Mouse (Mus musculus) spleen, postnatal 0 days (tissue): ENCODE results near the gene Vmn2r18. TPM values are rescaled to one million over a fixed set of nuclear protein-coding genes. Genes with fewer than 3 reads are reported as not detected.

Experiments used
- polyA plus RNA-seq: library from polyadenylated mRNA; unstranded; fragments of >200 nt; fragmentation: Nextera tagmentation; extraction: Ambion mirVana; gene quantifications from 2 replicates; pipeline ENCODE4 v1.2.1, GENCODE M21; 2015

Gene Vmn2r18
- polyA plus RNA-seq = 0.05 and 0.07 TPM in 2 replicates

DNA sequence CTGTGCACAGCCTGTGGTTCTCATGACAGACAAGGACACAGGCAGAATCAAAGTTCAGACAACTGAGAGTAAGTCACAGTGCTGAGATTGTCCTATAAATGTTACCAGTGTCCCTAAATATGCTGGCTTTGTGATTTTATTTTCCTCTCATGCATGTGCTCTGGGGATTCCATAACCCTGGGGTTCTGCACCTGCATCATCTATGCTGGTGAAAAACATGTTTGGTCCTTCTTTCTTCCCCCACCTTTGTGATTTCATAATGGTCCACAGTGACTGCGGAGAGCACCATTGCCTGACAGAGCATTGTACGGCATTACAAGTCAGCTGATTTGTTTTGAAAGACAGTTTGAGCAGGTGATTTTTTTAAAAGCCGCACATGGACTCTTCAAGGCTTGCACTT, at the start of gene Vmn2r18:
Gene Vmn2r18, minus strand, starts transcription at position 101 of the 400 bp plus-strand sequence.

DNA sequence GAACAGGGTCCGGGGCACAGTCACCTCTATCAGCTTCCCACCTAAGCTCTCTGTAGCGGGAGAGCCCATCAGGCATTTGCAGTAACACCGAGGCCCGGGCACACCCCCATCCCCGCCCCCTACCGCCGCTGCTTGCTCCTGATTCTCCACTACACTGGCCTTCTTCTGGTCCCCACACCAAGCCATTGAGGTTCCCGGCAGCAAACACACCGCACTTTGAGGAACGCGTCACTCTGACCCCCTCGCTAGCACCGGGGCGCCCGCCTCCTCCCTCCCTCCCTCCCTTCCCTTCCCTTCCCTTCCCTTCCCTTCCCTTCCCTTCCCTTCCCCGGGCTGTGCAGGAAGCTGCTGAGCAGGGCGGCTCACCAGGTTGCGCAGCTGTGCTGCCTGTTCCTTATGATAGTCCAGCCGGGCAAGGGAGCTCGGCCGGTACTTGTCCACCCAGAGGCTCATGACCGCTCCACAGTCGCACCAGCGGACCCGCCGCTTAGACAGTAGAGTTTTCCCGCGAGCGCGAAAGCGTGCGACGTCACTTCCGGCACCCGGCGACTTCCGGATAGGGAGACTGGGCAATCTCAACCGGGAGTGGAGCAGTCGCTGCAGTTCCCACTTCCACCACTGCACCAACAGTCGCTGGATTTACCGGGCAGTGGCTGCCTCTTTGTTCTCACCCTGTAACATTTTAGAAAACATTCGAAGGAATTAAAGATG, 45.0 kb upstream of the Vmn2r18 start, which contains the start of gene Rfc3:
Gene Rfc3, minus strand, starts transcription at position 543 of the 711 bp plus-strand sequence.

Other genes with a start within 250 kb of the Vmn2r18 start
- not detected in 2 replicates for gene Gm42906, start 177.9 kb downstream of the Vmn2r18 start, polyA plus RNA-seq
- gene Rfc3, start 45.2 kb upstream of the Vmn2r18 start, polyA plus RNA-seq = 63.5 and 72.5 TPM in 2 replicates